Mouse (Mus musculus) heart, postnatal 0 days (tissue): ENCODE data around the gene Ly6g6c.

Experiments used
- CTCF ChIP-seq: IDR thresholded peaks from 2 replicates; pipeline ENCODE4 v1.5.1; 2016; ENCODE audit warnings: antibody characterized with exemption, control low read depth, low read depth
- EP300 ChIP-seq: IDR thresholded peaks from 2 replicates; pipeline ENCODE4 v1.6.1; 2016; ENCODE audit warnings: antibody characterized with exemption, low read depth

GRCm38 (mm10) chr17:35060737-35061297 lies 4.4 kb upstream of the Ly6g6c start:
- TF ChIP-seq CTCF = no peak
- TF ChIP-seq EP300 = no peak
